Mouse (Mus musculus) hindbrain, postnatal 0 days (tissue): ENCODE results near the gene Pnliprp1. TPM values are rescaled to one million over a fixed set of nuclear protein-coding genes. Genes with fewer than 3 reads are reported as not detected.

ENCODE experiments used
- ATAC-seq: fragments of 200-750 bp; cut with Nextera tagmentation; 2 replicates; pipeline ENCODE4 v1.8.0; 2017; ENCODE audit warnings: mild to moderate bottlenecking, moderate TSS enrichment, moderate library complexity
- DNase-seq: peaks from one replicate; pipeline ENCODE4 v3.0.0-alpha.2; 2015; ENCODE audit warnings: low spot score
- H3K27ac ChIP-seq: fragments of 300-500 bp; sonication (generic); 2 replicates; pipeline ENCODE4 v1.5.1; 2014; ENCODE audit warnings: mild to moderate bottlenecking
- H3K27me3 ChIP-seq: fragments of 300-500 bp; sonication (generic); 2 replicates; pipeline ENCODE4 v1.6.1; 2014; ENCODE audit warnings: low read length, mixed read lengths; ENCODE audit not compliant: insufficient read depth
- H3K36me3 ChIP-seq: fragments of 300-500 bp; sonication (generic); 2 replicates; pipeline ENCODE4 v1.6.1; 2014; ENCODE audit warnings: low read length, mixed read lengths; ENCODE audit not compliant: insufficient read depth
- H3K4me1 ChIP-seq: fragments of 300-500 bp; sonication (generic); 2 replicates; pipeline ENCODE4 v1.6.1; 2014; ENCODE audit warnings: antibody characterized with exemption, low read length, mixed read lengths; ENCODE audit not compliant: insufficient read depth
- H3K4me2 ChIP-seq: fragments of 300-500 bp; sonication (generic); 2 replicates; pipeline ENCODE4 v1.6.1; 2014; ENCODE audit warnings: low read depth, mild to moderate bottlenecking, low read length, moderate library complexity, mixed read lengths
- H3K4me3 ChIP-seq: fragments of 300-500 bp; sonication (generic); 2 replicates; pipeline ENCODE4 v1.5.1; 2014; ENCODE audit warnings: low read length
- H3K9ac ChIP-seq: fragments of 300-500 bp; sonication (generic); replicated peaks from 2 replicates; pipeline ENCODE4 v1.6.1; 2014; ENCODE audit warnings: mild to moderate bottlenecking, low read length, moderate library complexity, mixed read lengths
- H3K9me3 ChIP-seq: fragments of 300-500 bp; sonication (generic); 2 replicates; pipeline ENCODE4 v1.6.1; 2016; ENCODE audit warnings: low read length, mixed read lengths
- CTCF ChIP-seq: IDR thresholded peaks from 2 replicates; pipeline ENCODE4 v1.5.1; 2016; ENCODE audit warnings: antibody characterized with exemption, control low read depth, low read depth
- WGBS: fragments of 180-500 bp; shearing (Covaris S2); extraction: QIAGEN DNeasy Blood & Tissue Kit; methylation state at CpG from one replicate; pipeline ENCODE4 v1.1.7; 2014; 5-methylcytosine and 5-hydroxymethylcytosine counted together
- polyA plus RNA-seq: library from polyadenylated mRNA; unstranded; fragments of >200 nt; fragmentation: Nextera tagmentation; extraction: Ambion mirVana; gene quantifications from 2 replicates; pipeline ENCODE4 v1.2.1, GENCODE M21; 2015
- total RNA-seq: library from RNA; depleted of rRNA; stranded (reverse); fragments of >200 nt; gene quantifications from 2 replicates; pipeline ENCODE4 v1.2.3, GENCODE M21; 2014

The Pnliprp1 gene
- total and polyA plus RNA-seq, 2 experiments from 2014 or later, result not detected

DNA sequence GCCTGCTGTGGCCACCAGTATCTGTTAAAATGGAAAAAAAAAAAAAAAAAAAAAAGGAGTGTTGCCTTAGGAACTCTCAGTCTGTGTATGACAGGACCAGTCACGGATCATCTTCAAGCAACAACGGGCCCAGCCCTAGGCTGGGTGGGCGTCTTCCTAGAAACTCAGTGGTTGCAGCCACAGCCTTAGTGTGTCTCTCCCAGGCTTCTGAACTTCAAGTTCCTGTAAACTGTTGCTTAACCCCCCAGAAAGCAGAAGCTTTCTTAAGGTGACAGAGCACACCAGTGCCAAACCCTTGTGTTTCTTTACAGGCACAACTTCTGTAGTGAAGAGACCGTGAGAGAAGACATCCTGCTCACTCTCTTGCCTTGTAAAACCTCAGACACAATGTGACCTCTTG, 15.0 kb downstream of the Pnliprp1 start:
- WGBS, result 75% methylated on average over 4 of the region's 4 CpGs
- no peak overlapping the region for H3K4me3 ChIP-seq

DNA sequence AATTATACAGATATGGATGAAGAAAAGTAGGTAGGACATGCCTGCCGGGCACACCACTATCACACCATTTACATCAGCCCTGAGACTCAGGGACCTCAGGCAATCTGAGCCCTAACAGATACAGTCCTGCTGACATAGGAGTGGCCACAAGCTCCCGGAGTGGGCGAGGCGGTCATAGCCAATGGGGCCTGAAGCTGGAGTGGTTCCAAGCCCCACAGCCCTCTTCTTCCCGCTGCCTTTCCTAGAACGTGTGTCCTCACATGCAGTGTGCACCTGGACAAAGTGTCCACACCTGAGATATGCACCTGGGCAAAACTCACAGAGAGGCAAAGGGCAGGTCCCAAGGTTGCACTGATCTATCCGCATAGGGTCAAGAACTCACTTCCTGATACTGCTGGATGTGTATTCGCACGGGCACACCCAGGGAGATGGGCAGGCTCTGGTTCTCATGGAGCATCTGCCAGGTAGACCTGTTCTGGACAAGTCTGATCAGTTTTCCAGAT, 18.9 kb downstream of the Pnliprp1 start:
- H3K9me3 ChIP-seq, result no peaks in the 10 kb centered on the region
- H3K36me3 ChIP-seq, result no peaks in the 10 kb centered on the region
- ATAC-seq (no peak), DNase-seq (no peak)
- no peak overlapping the region for H3K27ac ChIP-seq
- H3K27me3 ChIP-seq, result no peaks in the 10 kb centered on the region
- H3K4me2 ChIP-seq, result no peak overlapping the region
- WGBS, result 89% methylated on average over 9 of the region's 9 CpGs
- H3K9ac ChIP-seq, result no peak overlapping the region
- no peaks in the 10 kb centered on the region for H3K4me1 ChIP-seq
- TF ChIP-seq CTCF, result no peak
- no peak overlapping the region for H3K4me3 ChIP-seq

More for the DNA sequence above, 15.0 kb downstream of the Pnliprp1 start:
- DNase-seq (no peak), ATAC-seq (no peak)
- Histone ChIP-seq H3K36me3 (no peaks in the 10 kb centered on the region), H3K27me3 (no peaks in the 10 kb centered on the region), H3K4me1 (no peaks in the 10 kb centered on the region), H3K9me3 (no peaks in the 10 kb centered on the region), H3K27ac (no peak overlapping the region), H3K9ac (no peak overlapping the region), H3K4me2 (no peak overlapping the region)
- no peak for TF ChIP-seq CTCF

DNA sequence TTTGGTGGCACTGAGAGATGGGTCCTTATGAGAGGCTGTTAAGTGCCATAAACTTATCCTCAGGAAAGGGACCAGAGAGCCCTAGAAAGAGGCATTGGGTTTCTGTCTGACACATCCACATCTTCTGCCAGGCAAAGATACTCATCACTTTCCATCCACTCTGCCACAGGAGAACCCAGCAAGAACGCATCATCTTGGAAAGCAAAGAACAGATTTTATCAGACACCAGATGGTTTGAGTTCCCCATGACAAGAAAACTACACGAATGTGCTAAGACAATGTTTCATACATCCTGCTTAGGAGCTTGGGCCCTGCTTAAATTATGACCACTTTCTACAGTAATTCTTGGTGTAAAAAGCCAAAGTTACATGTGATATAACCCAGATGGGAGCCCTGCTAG, 22.1 kb downstream of the Pnliprp1 start:
- no peak for TF ChIP-seq CTCF
- Histone ChIP-seq H3K27me3 (no peaks in the 10 kb centered on the region), H3K36me3 (no peaks in the 10 kb centered on the region), H3K4me3 (no peak overlapping the region), H3K27ac (no peak overlapping the region), H3K9me3 (no peaks in the 10 kb centered on the region), H3K9ac (no peak overlapping the region), H3K4me2 (no peak overlapping the region), H3K4me1 (no peaks in the 10 kb centered on the region)
- no peak for ATAC-seq
- 71% methylated on average over 2 of the region's 2 CpGs for WGBS
- DNase-seq, result no peak

DNA sequence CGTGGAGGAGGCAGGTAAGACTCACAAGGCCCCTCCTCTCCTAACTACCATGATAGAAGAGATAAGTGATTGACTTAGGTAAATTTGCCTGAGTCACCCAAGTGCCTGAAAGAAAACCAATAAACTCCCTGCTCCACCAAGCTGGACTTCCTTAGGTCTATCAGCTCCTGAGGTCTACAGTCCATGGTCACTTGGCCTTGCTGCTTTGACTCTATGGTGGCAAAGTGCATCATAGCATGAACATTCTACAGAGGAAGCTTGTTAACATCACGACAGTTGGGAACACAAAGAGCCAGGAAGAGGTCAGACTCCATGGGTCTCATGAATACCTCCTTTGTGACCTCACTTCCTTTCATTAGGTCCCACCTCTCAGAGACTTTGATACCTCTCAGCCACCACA, 22.8 kb downstream of the Pnliprp1 start:
- H3K9me3 ChIP-seq, result no peaks in the 10 kb centered on the region
- 72% methylated on average over 2 of the region's 2 CpGs for WGBS
- TF ChIP-seq CTCF, result no peak
- no peaks in the 10 kb centered on the region for H3K4me1 ChIP-seq
- no peaks in the 10 kb centered on the region for H3K27me3 ChIP-seq
- no peak overlapping the region for H3K27ac ChIP-seq
- ATAC-seq (no peak), DNase-seq (no peak)
- H3K4me3 ChIP-seq, result no peak overlapping the region
- H3K36me3 ChIP-seq, result no peaks in the 10 kb centered on the region
- H3K9ac ChIP-seq, result no peak overlapping the region
- no peak overlapping the region for H3K4me2 ChIP-seq

DNA sequence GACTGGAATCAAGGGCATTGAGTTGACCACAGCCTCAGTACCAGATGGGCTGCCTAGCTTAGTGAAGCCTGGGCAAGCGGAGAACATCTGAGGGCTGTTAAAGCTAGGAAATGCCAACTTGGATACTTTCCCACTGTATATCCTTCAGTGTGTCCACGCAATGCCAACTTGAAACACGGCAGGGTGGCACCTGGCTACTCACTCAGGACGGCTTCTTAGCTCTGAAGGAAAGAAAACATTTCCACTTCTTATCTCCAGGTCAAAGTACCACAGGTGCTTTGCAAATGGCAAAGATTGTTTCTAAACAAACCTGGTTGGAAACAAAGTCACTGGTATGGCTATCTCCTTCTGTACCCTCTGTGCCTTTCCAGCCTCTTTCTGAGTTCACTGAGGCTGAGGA, 30.2 kb downstream of the Pnliprp1 start:
- DNase-seq (no peak), ATAC-seq (no peak)
- H3K9ac ChIP-seq, result no peak overlapping the region
- H3K36me3 ChIP-seq, result no peaks in the 10 kb centered on the region
- no peak for TF ChIP-seq CTCF
- no peak overlapping the region for H3K4me2 ChIP-seq
- WGBS, result 79% methylated on average over 4 of the region's 4 CpGs
- no peak overlapping the region for H3K27ac ChIP-seq
- H3K9me3 ChIP-seq, result no peaks in the 10 kb centered on the region
- no peaks in the 10 kb centered on the region for H3K4me1 ChIP-seq
- no peaks in the 10 kb centered on the region for H3K27me3 ChIP-seq
- H3K4me3 ChIP-seq, result no peak overlapping the region

DNA sequence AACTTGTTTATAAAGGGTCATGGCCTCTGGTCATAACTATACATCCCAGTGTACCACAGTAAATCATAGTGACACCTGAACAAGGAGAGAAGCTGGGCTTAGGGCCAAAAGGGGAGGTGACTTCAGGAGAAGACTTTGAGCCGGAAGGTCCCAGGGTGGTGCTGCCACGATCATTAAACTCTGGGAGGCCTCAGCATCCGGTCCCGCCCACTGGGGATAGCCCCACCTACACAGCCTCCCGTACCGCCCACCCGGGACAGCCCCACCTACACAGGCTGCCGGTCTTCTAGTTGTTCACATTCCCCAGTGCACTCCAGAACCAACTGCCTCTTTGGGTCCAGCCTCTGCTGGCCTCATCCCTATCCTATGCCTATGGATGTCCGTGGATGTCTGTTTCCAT, 30.7 kb downstream of the Pnliprp1 start, which contains the start of gene Pnliprp2:
TSS of gene Pnliprp2 (plus strand) at position 297 of the 400 bp plus-strand sequence.
- Histone ChIP-seq H3K27ac (no peak within 1 kb of the TSS), H3K4me2 (no peak within 1 kb of the TSS), H3K36me3 (no peaks in the 10 kb centered on the region), H3K9me3 (no peaks in the 10 kb centered on the region), H3K9ac (no peak within 1 kb of the TSS), H3K27me3 (no peaks in the 10 kb centered on the region), H3K4me1 (no peaks in the 10 kb centered on the region), H3K4me3 (no peak within 1 kb of the TSS)
- DNase-seq (no peak), ATAC-seq (no peak)
- no peak for TF ChIP-seq CTCF
- WGBS, result 67% methylated on average over 9 of the region's 9 CpGs

DNA sequence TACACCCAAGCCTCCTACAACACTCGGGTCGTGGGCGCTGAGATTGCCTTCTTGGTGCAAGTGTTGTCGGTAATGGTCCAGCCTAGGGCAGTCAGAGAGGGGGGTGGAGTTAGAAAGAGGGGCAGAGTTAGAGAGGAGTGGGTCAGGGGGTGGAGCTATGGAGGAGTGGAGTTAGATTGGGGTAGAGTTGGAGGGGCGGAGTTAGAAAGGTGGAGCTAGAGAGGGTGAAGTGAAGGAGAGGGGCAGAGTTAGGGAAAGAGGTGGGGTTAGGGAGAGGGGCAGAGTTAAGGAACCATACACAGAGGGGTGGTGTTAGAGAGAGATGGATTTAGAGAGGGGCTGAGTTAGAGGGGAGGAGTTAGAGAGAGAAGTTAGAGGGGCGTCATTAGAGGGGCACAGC, 33.6 kb downstream of the Pnliprp1 start:
- no peak for TF ChIP-seq CTCF
- Histone ChIP-seq H3K9ac (no peak overlapping the region), H3K4me1 (no peaks in the 10 kb centered on the region), H3K4me3 (no peak overlapping the region), H3K36me3 (no peaks in the 10 kb centered on the region), H3K4me2 (no peak overlapping the region), H3K9me3 (no peaks in the 10 kb centered on the region), H3K27me3 (no peaks in the 10 kb centered on the region), H3K27ac (no peak overlapping the region)
- DNase-seq (no peak), ATAC-seq (peak; percentile 55)
- WGBS, result 28% methylated on average over 6 of the region's 6 CpGs
